Mouse (Mus musculus): Measurements from ENCODE around the gene Hist2h2ac.

- TF ChIP-seq CTCF (conservative IDR thresholded peaks at IDR 0.05; ENCODE audit: low read length) = no peak
- TF ChIP-seq NANOG (IDR thresholded peaks at IDR 0.05; ENCODE audit: borderline replicate concordance, low read length) = no peak
- TF ChIP-seq POU5F1 (IDR thresholded peaks at IDR 0.05; ENCODE audit: borderline replicate concordance, low read length) = no peak
Measured at GRCm38 (mm10) chr3:96196437-96197128, 24.1 kb downstream of the Hist2h2ac start.

Measured in E14TG2a.4 (cell line).